Mouse (Mus musculus) T-cell, adult 66 days (primary cell): ENCODE results near the gene 1500009C09Rik. TPM values are rescaled to one million over a fixed set of nuclear protein-coding genes. Genes with fewer than 3 reads are reported as not detected.

ENCODE experiments used
- total RNA-seq, 2 experiments: library from RNA; stranded (reverse); gene quantifications; 3 replicates in 1 of 2; 4 replicates in 1 of 2; pipeline ENCODE4 v1.2.4; 2023

Gene 1500009C09Rik
- total RNA-seq = not detected

DNA sequence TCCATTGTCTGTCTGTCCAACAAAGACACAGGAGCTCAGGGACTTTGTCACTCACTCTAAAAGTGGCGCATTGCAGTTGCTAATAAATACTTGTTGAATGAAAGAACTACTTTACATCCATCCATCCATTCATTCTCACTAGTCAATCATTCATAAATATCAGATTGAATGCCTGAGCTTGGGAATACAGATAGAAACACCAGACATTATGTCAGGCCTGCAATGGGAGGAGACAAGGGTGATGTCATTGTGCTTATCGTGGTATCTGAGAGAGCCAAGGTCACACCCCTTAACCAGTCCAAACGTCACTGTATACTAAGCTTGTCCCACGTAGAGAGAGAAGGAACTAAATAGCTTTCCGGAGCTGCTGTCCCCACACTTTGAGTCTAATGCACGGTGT lies at the start of gene 1500009C09Rik:
TSS of gene 1500009C09Rik (plus strand) at position 301 of the 400 bp plus-strand sequence.

GRCm38 (mm10) chr15:82212752-82213063 lies 39.5 kb upstream of the 1500009C09Rik start, which contains the start of gene Shisa8:
TSS of gene Shisa8 (minus strand) at chr15:82212815.

GRCm38 (mm10) chr15:82223657-82224601 lies 28.3 kb upstream of the 1500009C09Rik start, which contains the start of gene Tnfrsf13c:
TSS of gene Tnfrsf13c (minus strand) at chr15:82224369.

DNA sequence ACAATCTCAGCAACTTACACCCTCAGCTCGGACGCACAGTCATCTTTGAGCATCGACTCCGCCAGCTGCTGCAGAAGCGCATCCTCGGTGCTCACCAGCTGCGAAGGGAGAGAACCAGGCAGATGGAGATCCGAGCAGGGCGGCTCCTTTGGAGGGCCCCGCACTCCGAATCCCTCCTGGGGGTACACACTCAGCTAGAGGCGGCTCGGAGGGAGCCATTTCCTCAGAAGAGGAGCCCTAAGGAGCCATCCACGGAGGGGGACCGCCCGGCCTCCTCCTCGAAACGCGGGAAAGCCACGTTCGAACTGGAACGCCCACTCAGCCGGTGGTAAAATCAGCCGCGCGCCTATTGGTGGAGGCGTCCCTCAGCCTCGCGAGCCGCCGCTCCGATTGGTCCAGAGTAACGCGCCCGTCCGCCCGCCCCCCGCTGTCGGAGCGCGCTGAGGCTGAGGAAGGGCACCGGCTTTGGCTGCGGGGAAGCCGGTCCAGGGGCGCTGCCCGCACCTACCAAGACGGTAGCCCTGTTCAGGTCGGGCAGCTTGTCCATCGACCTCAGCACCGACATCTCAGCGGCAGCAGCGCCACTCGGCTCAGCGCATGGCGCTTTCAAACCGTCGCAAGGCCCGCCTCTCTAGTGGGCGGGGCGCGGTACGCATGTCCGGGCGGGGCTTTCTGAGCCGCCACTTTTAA lies 7.9 kb upstream of the 1500009C09Rik start, which contains the start of gene Cenpm:
TSS of gene Cenpm (minus strand) at position 634 of the 690 bp plus-strand sequence.

DNA sequence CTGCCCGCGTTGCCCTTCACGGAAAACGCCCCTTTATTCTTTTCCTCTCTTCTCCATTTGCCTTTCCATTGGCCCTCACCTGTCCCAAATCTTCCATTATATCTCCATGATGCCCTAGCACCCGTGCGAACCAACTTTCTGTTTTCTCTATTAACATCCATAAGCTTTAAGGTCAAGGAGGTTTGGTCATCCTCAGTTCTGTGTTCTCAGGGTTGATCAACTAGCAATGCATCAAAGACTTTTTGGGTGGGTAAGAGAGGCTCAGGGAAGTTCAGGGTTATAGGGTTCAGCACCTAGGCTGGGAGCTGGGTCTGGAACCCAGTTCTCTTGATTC lies 22.4 kb downstream of the 1500009C09Rik start, which contains the start of gene Sept3:
TSS of gene Sept3 (plus strand) at position 301 of the 334 bp plus-strand sequence.

DNA sequence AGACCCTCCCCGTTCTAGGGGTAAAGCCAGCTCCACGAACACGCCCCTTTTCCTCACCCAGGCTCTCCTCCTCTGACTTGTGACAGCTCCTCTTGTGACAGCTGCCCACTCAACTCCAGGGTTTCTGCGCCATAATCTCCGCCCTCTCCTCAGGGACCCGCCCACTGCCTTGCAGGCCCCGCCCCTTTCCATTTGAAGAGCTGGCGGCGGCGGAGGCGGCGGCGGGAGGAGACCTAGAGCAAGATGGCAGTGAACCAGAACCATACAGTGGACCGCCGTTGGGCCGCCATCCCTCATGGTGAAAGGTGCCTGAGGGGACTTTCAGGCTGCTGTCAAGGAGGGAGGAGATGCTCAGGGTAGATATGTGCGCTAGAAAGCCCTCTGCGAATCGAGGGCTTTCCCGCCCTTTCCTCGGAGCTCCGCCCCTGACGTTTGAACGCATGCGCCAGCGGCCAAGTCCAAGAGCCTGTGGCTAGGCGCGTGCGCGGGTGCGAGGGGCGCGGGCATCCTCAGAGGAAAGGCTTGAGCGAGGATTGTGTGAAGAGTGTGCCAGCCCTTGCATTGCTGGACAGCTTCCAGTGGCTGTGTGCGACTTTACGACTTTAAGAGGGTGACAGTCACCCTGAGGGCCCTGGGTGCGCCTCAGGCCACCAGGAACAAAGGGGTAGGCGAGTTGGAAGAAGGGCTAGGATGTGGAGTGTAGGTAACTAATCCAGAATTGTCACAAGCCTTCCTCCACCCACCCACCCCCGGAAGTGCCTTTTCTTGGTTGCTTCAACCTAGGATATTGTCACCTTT lies 46.8 kb downstream of the 1500009C09Rik start, which contains the start of gene Wbp2nl:
TSS of gene Wbp2nl (plus strand) at position 191 of the 798 bp plus-strand sequence.

Other genes starting within 250 kb of the 1500009C09Rik start
- 10 to 100 TPM; 24.7 to 25.5 TPM for gene Desi1, start 218.5 kb upstream of the 1500009C09Rik start, total RNA-seq
- gene Snu13, start 204.8 kb upstream of the 1500009C09Rik start, total RNA-seq = 100 to 1,000 TPM; 106 to 113 TPM
- not detected for gene 4930407I10Rik, start 193.2 kb upstream of the 1500009C09Rik start, total RNA-seq
- gene Mei1, start 182.4 kb upstream of the 1500009C09Rik start, total RNA-seq = not detected
- 10 to 100 TPM; 33.9 to 38.6 TPM for gene Ccdc134, start 124.5 kb upstream of the 1500009C09Rik start, total RNA-seq
- 100 to 1,000 TPM; 179 to 196 TPM for gene Srebf2, start 105.2 kb upstream of the 1500009C09Rik start, total RNA-seq
- gene Shisa8, start 39.6 kb upstream of the 1500009C09Rik start, total RNA-seq = not detected
- 1 to 10 TPM; 1.0 to 3.4 TPM for gene Tnfrsf13c, start 28.0 kb upstream of the 1500009C09Rik start, total RNA-seq
- gene Cenpm, start 7.6 kb upstream of the 1500009C09Rik start, total RNA-seq = 1 to 10 TPM; 1.9 to 2.0 TPM
- gene Sept3, start 22.5 kb downstream of the 1500009C09Rik start, total RNA-seq = not detected
- not detected for gene Wbp2nl, start 46.6 kb downstream of the 1500009C09Rik start, total RNA-seq
- gene Naga, start 86.5 kb downstream of the 1500009C09Rik start, total RNA-seq = 10 to 100 TPM; 40.7 to 43.9 TPM
- 1 to 10 TPM in 1 of 2 experiments, under 1 TPM in 1; 0.95 to 2.1 TPM for gene Pheta2, start 86.5 kb downstream of the 1500009C09Rik start, total RNA-seq
- 10 to 100 TPM; 78.7 to 89.7 TPM for gene Smdt1, start 86.6 kb downstream of the 1500009C09Rik start, total RNA-seq
- gene Ndufa6, start 101.9 kb downstream of the 1500009C09Rik start, total RNA-seq = 100 to 1,000 TPM; 114 to 124 TPM
- 1 to 10 TPM; 5.5 to 8.0 TPM for gene Cyp2d22, start 127.9 kb downstream of the 1500009C09Rik start, total RNA-seq
- gene Cyp2d11, start 141.6 kb downstream of the 1500009C09Rik start, total RNA-seq = not detected
- gene Cyp2d10, start 154.8 kb downstream of the 1500009C09Rik start, total RNA-seq = not detected
- not detected for gene Cyp2d9, start 181.0 kb downstream of the 1500009C09Rik start, total RNA-seq